Mouse (Mus musculus) gastrocnemius, postnatal 14 days (tissue): Measurements from ENCODE around the gene Vamp2. TPM values are rescaled to one million over a fixed set of nuclear protein-coding genes. Genes with fewer than 3 reads are reported as not detected.
A peak's percentile ranks its signal among the peaks of the same experiment; 100 is the strongest.
"Not testable (repeated sequence)": the region's sequence is repeated elsewhere in the genome, so short reads cannot be mapped to it uniquely, and the experiment has no call there.

Experiments used
- DNase-seq: peaks from one replicate; pipeline ENCODE4 v3.0.0; 2021; ENCODE audit warnings: mixed read lengths
- intact Hi-C: fragments of 180-260 bp; cut with DNase I; formaldehyde crosslinking; loops from one replicate; pipeline ENCODE4 v1.15.1; 2025; ENCODE audit warnings: low total_unique reads
- total RNA-seq, 2 experiments: library from RNA; stranded (reverse); gene quantifications; 2 replicates each; pipeline ENCODE4 v1.2.3; 2021

Gene Vamp2
- total RNA-seq, 2 experiments from 2014 or later: 37.9 to 39.7 TPM

- intact Hi-C loops: no loop called here
- DNase-seq: no peak
These were observed 10.2 kb upstream of the Vamp2 start for GRCm38 (mm10) chr11:69078041-69078440.

GRCm38 (mm10) chr11:69078805-69079438 lies 9.4 kb upstream of the Vamp2 start:
- intact Hi-C loops: no loop called here

GRCm38 (mm10) chr11:69080102-69080854 lies 8.0 kb upstream of the Vamp2 start:
- no peak for DNase-seq
- intact Hi-C loops: no loop called here

More at GRCm38 (mm10) chr11:69078805-69079438, 9.4 kb upstream of the Vamp2 start:
- peak; percentile 31 for DNase-seq

GRCm38 (mm10) chr11:69080855-69081222 lies 7.5 kb upstream of the Vamp2 start:
- intact Hi-C loops: no loop called here

GRCm38 (mm10) chr11:69081613-69082012 lies 6.7 kb upstream of the Vamp2 start:
- intact Hi-C loops: no loop called here
- no peak for DNase-seq

More at GRCm38 (mm10) chr11:69080855-69081222, 7.5 kb upstream of the Vamp2 start:
- no peak for DNase-seq

- no peak for DNase-seq
- intact Hi-C loops: no loop called here
These were observed 2.7 kb upstream of the Vamp2 start for GRCm38 (mm10) chr11:69085608-69086007.

- intact Hi-C loops: no loop called here
- no peak for DNase-seq
These were observed 1.9 kb upstream of the Vamp2 start for GRCm38 (mm10) chr11:69086390-69086789.

GRCm38 (mm10) chr11:69087082-69087481 lies 1.2 kb upstream of the Vamp2 start:
- DNase-seq: no peak
- intact Hi-C loops: no loop called here

- intact Hi-C loops: no loop called here
- no peak for DNase-seq
These were observed 693 bp upstream of the Vamp2 start for GRCm38 (mm10) chr11:69087597-69087996.

- intact Hi-C loops: no loop called here
- DNase-seq: no peak
These were observed 746 bp downstream of the Vamp2 start for GRCm38 (mm10) chr11:69088856-69089615.

GRCm38 (mm10) chr11:69089616-69090290 lies 1.5 kb downstream of the Vamp2 start:
- intact Hi-C loops: no loop called here

GRCm38 (mm10) chr11:69090367-69090766 lies 2.1 kb downstream of the Vamp2 start:
- DNase-seq: no peak
- intact Hi-C loops: no loop called here

More at GRCm38 (mm10) chr11:69089616-69090290, 1.5 kb downstream of the Vamp2 start:
- no peak for DNase-seq

- DNase-seq: no peak
- intact Hi-C loops: no loop called here
These were observed 3.5 kb downstream of the Vamp2 start for GRCm38 (mm10) chr11:69091566-69092385.

- intact Hi-C loops: no loop called here
- DNase-seq: peak; percentile 85
These were observed 4.1 kb downstream of the Vamp2 start for GRCm38 (mm10) chr11:69092386-69092751.

GRCm38 (mm10) chr11:69092871-69093270 lies 4.6 kb downstream of the Vamp2 start:
- DNase-seq: no peak
- intact Hi-C loops: no loop called here

- DNase-seq, intact Hi-C loops: not testable (repeated sequence)
These were observed 5.6 kb downstream of the Vamp2 start for GRCm38 (mm10) chr11:69093856-69094255.

- intact Hi-C loops: no loop called here
These were observed 6.6 kb downstream of the Vamp2 start, which contains the start of gene Per1 for GRCm38 (mm10) chr11:69094697-69095429. Gene Per1 (plus strand): TSS chr11:69095217.

GRCm38 (mm10) chr11:69095511-69096231 lies 7.4 kb downstream of the Vamp2 start:
- no peak for DNase-seq
- intact Hi-C loops: no loop called here

More at GRCm38 (mm10) chr11:69094697-69095429, 6.6 kb downstream of the Vamp2 start, which contains the start of gene Per1:
- DNase-seq: peak; percentile 98
